Mouse (Mus musculus) kidney, embryonic 16.5 days (tissue): ENCODE results near the gene Olfr905. TPM values are rescaled to one million over a fixed set of nuclear protein-coding genes. Genes with fewer than 3 reads are reported as not detected.

Experiments used
- ATAC-seq: fragments of 200-750 bp; cut with Nextera tagmentation; 2 replicates; pipeline ENCODE4 v1.8.0; 2017; ENCODE audit warnings: moderate TSS enrichment; ENCODE audit not compliant: low FRiP score, low TSS enrichment
- H3K27ac ChIP-seq: fragments of 300-500 bp; sonication (generic); 2 replicates; pipeline ENCODE4 v1.5.1; 2014; ENCODE audit warnings: low read length
- H3K27me3 ChIP-seq: fragments of 300-500 bp; sonication (generic); 2 replicates; pipeline ENCODE4 v1.6.1; 2014; ENCODE audit warnings: low read length, control low read depth, mixed read lengths; ENCODE audit not compliant: insufficient read depth
- H3K36me3 ChIP-seq: fragments of 300-500 bp; sonication (generic); 2 replicates; pipeline ENCODE4 v1.6.1; 2014; ENCODE audit warnings: low read length, control low read depth, mixed read lengths; ENCODE audit not compliant: insufficient read depth
- H3K4me1 ChIP-seq: fragments of 300-500 bp; sonication (generic); 2 replicates; pipeline ENCODE4 v1.6.1; 2014; ENCODE audit warnings: low read length, control low read depth, mixed read lengths; ENCODE audit not compliant: insufficient read depth
- H3K4me2 ChIP-seq: fragments of 300-500 bp; sonication (generic); replicated peaks from 2 replicates; pipeline ENCODE4 v1.6.1; 2014; ENCODE audit warnings: low read depth, low read length
- H3K4me3 ChIP-seq: fragments of 300-500 bp; sonication (generic); 2 replicates; pipeline ENCODE4 v1.5.1; 2014; ENCODE audit warnings: mild to moderate bottlenecking, low read length
- H3K9ac ChIP-seq: fragments of 300-500 bp; sonication (generic); replicated peaks from 2 replicates; pipeline ENCODE4 v1.6.1; 2014; ENCODE audit warnings: low read length
- H3K9me3 ChIP-seq: fragments of 300-500 bp; sonication (generic); 2 replicates; pipeline ENCODE4 v1.6.1; 2016; ENCODE audit warnings: low read length, control low read depth
- WGBS: fragments of 180-500 bp; shearing (Covaris S2); extraction: QIAGEN DNeasy Blood & Tissue Kit; methylation state at CpG from one replicate; pipeline ENCODE4 v1.1.7; 2014; 5-methylcytosine and 5-hydroxymethylcytosine counted together
- polyA plus RNA-seq: library from polyadenylated mRNA; unstranded; fragments of >200 nt; fragmentation: Nextera tagmentation; extraction: Ambion mirVana; gene quantifications from 2 replicates; pipeline ENCODE4 v1.2.1, GENCODE M21; 2015

The Olfr905 gene
- polyA plus RNA-seq: not detected in 2 replicates

GRCm38 (mm10) chr9:38470807-38471206, at the start of gene Olfr905:
Gene Olfr905, plus strand, starts transcription at chr9:38471107.
- Histone ChIP-seq H3K36me3 (no peaks in the 10 kb centered on the region), H3K27ac (no peak within 1 kb of the TSS), H3K4me1 (no peaks in the 10 kb centered on the region), H3K9me3 (no peaks in the 10 kb centered on the region), H3K27me3 (no peaks in the 10 kb centered on the region), H3K4me2 (no peak within 1 kb of the TSS), H3K9ac (no peak within 1 kb of the TSS), H3K4me3 (no peak within 1 kb of the TSS)
- ATAC-seq: no peak

DNA sequence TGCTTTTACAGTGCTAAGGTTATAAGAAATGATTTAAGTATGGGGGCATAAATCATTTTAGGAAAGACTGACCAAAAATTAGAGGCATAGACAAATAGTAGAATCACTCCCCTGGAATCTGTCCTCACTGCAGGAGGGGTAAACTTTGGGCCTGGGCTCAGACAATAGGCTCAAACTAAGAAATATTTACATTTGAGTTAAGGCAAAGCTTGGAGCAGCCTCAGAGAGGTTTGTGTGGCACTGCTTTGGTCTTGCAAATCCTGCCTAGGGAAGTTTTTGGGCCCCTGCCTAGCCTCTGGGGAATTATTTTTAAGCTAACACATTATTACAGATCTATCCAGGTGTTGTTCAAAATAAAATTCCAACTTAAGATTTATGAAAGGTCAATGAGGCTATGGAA, 47.1 kb upstream of the Olfr905 start:
- Histone ChIP-seq H3K4me2 (no peak overlapping the region), H3K36me3 (no peaks in the 10 kb centered on the region), H3K9me3 (peaks cover 6% of the 10 kb centered on the region; the same call in 1 of the 2 replicates), H3K9ac (no peak overlapping the region), H3K4me3 (no peak overlapping the region), H3K27me3 (no peaks in the 10 kb centered on the region), H3K4me1 (no peaks in the 10 kb centered on the region), H3K27ac (no peak overlapping the region)
- ATAC-seq: no peak

- WGBS: 55% methylated on average over 1 of the region's 1 CpGs
- no peak overlapping the region for H3K4me3 ChIP-seq
- no peak for ATAC-seq
- no peak overlapping the region for H3K4me2 ChIP-seq
- H3K4me1 ChIP-seq: no peaks in the 10 kb centered on the region
- H3K9me3 ChIP-seq: peaks cover 6% of the 10 kb centered on the region; the same call in 1 of the 2 replicates
- H3K27ac ChIP-seq: no peak overlapping the region
- H3K36me3 ChIP-seq: no peaks in the 10 kb centered on the region
- no peak overlapping the region for H3K9ac ChIP-seq
- H3K27me3 ChIP-seq: no peaks in the 10 kb centered on the region
Observed at GRCm38 (mm10) chr9:38427026-38427425, 43.9 kb upstream of the Olfr905 start.

DNA sequence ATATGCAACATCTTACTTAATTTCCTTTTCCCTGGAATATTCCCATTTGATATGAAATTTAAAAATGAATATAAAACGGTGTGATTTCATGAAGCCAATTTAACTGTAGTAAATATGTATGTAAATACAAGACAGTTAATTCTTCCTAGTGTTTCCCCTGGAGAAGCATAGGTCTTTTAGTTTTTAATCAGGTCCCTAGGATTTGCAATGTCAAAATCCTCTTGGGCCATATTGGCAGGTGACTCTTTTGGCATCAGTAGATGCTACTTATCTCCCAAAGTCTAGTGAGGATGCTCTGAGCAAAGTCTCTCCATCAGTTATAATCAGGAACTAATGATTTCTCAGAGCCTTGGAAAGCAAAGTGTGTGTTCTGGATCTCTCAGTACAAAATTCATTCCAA, 41.8 kb upstream of the Olfr905 start, which contains the start of gene Olfr901:
Gene Olfr901 (plus strand): TSS at position 301 of the 400 bp plus-strand sequence.
- peaks cover 6% of the 10 kb centered on the region; the same call in 1 of the 2 replicates for H3K9me3 ChIP-seq
- no peak within 1 kb of the TSS for H3K4me3 ChIP-seq
- ATAC-seq: no peak
- H3K27me3 ChIP-seq: no peaks in the 10 kb centered on the region
- no peaks in the 10 kb centered on the region for H3K36me3 ChIP-seq
- no peaks in the 10 kb centered on the region for H3K4me1 ChIP-seq
- no peak within 1 kb of the TSS for H3K9ac ChIP-seq
- no peak within 1 kb of the TSS for H3K4me2 ChIP-seq
- no peak within 1 kb of the TSS for H3K27ac ChIP-seq
- 79% methylated on average over 1 of the region's 1 CpGs for WGBS

DNA sequence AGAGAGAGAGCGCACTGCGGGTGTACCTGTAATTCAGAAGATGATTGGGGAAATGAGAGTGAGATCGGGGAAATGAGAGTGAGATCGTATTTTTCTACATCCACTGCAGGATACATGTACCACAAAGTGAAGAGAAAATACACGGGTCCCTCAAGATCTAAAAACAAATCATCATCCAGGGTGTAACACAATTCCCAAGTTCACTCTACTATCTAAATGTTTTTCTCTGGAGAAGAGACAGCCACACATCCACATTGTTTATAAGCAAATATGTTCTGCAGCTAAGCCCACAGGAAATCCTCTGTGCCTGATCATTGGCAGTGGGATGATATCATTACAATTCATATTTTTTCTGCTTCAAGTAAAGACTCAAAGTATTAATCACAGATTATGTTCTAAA, 23.6 kb upstream of the Olfr905 start, which contains the start of gene Olfr902:
Gene Olfr902 (plus strand): TSS at position 301 of the 400 bp plus-strand sequence.
- 81% methylated on average over 5 of the region's 5 CpGs for WGBS
- no peak within 1 kb of the TSS for H3K27ac ChIP-seq
- no peaks in the 10 kb centered on the region for H3K36me3 ChIP-seq
- ATAC-seq: no peak
- no peaks in the 10 kb centered on the region for H3K4me1 ChIP-seq
- H3K9me3 ChIP-seq: no peaks in the 10 kb centered on the region
- no peak within 1 kb of the TSS for H3K9ac ChIP-seq
- no peaks in the 10 kb centered on the region for H3K27me3 ChIP-seq
- no peak within 1 kb of the TSS for H3K4me2 ChIP-seq
- no peak within 1 kb of the TSS for H3K4me3 ChIP-seq

DNA sequence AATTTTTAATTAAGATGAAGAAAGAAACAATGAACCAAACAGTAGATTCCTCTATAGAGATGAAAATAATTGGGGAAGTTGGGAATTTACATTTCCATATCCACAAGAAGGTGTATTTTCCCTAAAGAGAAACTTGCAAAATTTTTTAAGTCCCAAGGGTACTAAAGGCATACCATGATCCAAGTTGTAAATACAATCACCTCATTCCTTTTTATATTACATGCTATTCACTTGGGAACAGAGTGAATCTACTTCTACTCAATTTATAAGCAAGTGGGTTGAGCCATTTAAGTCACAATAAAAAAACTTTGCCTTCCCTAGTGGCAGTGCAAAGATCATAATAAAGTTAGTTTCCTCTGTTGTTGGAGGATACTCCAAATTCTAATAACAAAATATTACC, 8.1 kb upstream of the Olfr905 start, which contains the start of gene Olfr904:
Gene Olfr904 (plus strand): TSS at position 301 of the 400 bp plus-strand sequence.
- Histone ChIP-seq H3K9me3 (no peaks in the 10 kb centered on the region), H3K9ac (no peak within 1 kb of the TSS), H3K36me3 (no peaks in the 10 kb centered on the region), H3K27ac (no peak within 1 kb of the TSS), H3K27me3 (no peaks in the 10 kb centered on the region), H3K4me2 (no peak within 1 kb of the TSS), H3K4me1 (no peaks in the 10 kb centered on the region), H3K4me3 (no peak within 1 kb of the TSS)
- ATAC-seq: no peak

DNA sequence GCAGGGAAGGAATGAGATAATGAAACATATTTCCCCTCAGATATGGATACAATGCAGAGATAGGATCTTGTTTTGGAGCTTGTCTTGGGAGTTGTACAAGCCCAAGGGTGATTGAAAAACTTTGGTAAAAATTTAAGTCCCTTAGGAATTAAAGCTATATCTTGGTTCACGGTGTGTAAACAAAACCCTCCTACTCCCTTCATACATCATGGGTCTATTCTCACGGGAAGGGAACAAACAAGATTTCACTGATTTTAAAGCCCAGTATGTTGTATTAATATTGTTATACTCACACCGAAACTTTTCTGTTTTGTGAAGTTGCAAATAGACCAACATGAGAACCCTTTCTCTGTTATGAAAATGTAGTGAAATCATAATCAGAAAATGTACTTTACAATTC, 15.9 kb downstream of the Olfr905 start, which contains the start of gene Olfr906:
Gene Olfr906 (plus strand): TSS at position 301 of the 400 bp plus-strand sequence.
- H3K4me2 ChIP-seq: no peak within 1 kb of the TSS
- H3K27me3 ChIP-seq: no peaks in the 10 kb centered on the region
- no peak for ATAC-seq
- H3K9ac ChIP-seq: no peak within 1 kb of the TSS
- no peaks in the 10 kb centered on the region for H3K36me3 ChIP-seq
- H3K9me3 ChIP-seq: no peaks in the 10 kb centered on the region
- H3K4me3 ChIP-seq: no peak within 1 kb of the TSS
- no peak within 1 kb of the TSS for H3K27ac ChIP-seq
- 79% methylated on average over 3 of the region's 3 CpGs for WGBS
- H3K4me1 ChIP-seq: no peaks in the 10 kb centered on the region

DNA sequence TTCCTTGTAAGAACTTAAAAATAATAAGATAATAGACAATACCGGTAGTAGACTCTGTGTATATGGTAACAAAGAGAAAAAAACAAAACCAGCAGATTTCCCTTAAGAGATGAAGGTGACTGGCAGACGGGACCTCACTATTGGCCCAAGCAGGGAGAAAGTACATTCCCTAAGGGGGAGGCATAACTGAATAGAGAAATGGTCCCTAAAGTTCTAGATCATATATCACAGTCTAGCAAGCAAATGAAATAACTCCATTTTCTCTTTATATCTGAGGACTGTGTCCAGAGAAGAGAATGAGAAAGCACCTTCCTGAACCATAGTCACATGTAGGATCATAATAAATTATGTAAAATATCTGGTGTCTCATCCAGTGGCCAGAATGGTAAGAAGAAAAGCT, 24.6 kb downstream of the Olfr905 start, which contains the start of gene Olfr907:
Gene Olfr907 (plus strand): TSS at position 301 of the 400 bp plus-strand sequence.
- Histone ChIP-seq H3K27ac (no peak within 1 kb of the TSS), H3K9ac (no peak within 1 kb of the TSS), H3K36me3 (no peaks in the 10 kb centered on the region), H3K4me3 (no peak within 1 kb of the TSS), H3K9me3 (no peaks in the 10 kb centered on the region), H3K27me3 (no peaks in the 10 kb centered on the region), H3K4me2 (no peak within 1 kb of the TSS), H3K4me1 (no peaks in the 10 kb centered on the region)
- no peak for ATAC-seq
- 81% methylated on average over 2 of the region's 2 CpGs for WGBS

DNA sequence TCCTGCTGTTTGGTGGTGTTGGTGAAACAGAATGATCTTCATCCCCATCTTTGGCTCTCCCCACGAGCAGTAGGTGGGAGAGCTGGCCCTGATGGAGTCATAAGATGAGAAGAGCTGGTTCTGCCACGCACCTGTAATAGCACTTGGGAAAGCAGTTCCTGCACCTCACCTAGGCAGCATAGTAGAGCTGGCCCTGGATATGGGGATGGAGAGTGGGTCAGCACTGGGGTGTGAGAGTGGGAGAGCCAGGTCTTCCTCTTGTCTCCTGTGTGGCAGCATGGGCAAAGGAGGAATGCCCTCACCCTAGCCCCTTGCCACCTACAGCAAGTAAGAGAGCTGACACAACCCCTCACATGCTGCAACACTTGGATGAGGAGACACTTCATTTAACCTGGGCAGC, 41.4 kb downstream of the Olfr905 start:
- ATAC-seq: no peak
- no peaks in the 10 kb centered on the region for H3K27me3 ChIP-seq
- H3K4me1 ChIP-seq: no peaks in the 10 kb centered on the region
- H3K4me3 ChIP-seq: no peak overlapping the region
- no peaks in the 10 kb centered on the region for H3K36me3 ChIP-seq
- no peaks in the 10 kb centered on the region for H3K9me3 ChIP-seq
- no peak overlapping the region for H3K4me2 ChIP-seq
- H3K27ac ChIP-seq: no peak overlapping the region
- no peak overlapping the region for H3K9ac ChIP-seq
- WGBS: 61% methylated on average over 2 of the region's 2 CpGs

GRCm38 (mm10) chr9:38521280-38521679, 50.4 kb downstream of the Olfr905 start, which contains the start of gene Olfr911-ps1:
Gene Olfr911-ps1, plus strand, starts transcription at chr9:38521580.
- Histone ChIP-seq H3K9ac (no peak within 1 kb of the TSS), H3K36me3 (no peaks in the 10 kb centered on the region), H3K4me3 (no peak within 1 kb of the TSS), H3K4me1 (no peaks in the 10 kb centered on the region), H3K9me3 (no peaks in the 10 kb centered on the region), H3K27me3 (no peaks in the 10 kb centered on the region), H3K27ac (no peak within 1 kb of the TSS), H3K4me2 (no peak within 1 kb of the TSS)
- 70% methylated on average over 1 of the region's 1 CpGs for WGBS
- ATAC-seq: no peak
